Mouse (Mus musculus): ENCODE results near the gene Zcchc13. TPM values are rescaled to one million over a fixed set of nuclear protein-coding genes. Genes with fewer than 3 reads are reported as not detected.
A peak's percentile ranks its signal among the peaks of the same experiment; 100 is the strongest.
"Not testable (repeated sequence)": the region's sequence is repeated elsewhere in the genome, so short reads cannot be mapped to it uniquely, and the experiment has no call there.

The Zcchc13 gene
- total RNA-seq, 2 experiments from 2014 or later: not detected

DNA sequence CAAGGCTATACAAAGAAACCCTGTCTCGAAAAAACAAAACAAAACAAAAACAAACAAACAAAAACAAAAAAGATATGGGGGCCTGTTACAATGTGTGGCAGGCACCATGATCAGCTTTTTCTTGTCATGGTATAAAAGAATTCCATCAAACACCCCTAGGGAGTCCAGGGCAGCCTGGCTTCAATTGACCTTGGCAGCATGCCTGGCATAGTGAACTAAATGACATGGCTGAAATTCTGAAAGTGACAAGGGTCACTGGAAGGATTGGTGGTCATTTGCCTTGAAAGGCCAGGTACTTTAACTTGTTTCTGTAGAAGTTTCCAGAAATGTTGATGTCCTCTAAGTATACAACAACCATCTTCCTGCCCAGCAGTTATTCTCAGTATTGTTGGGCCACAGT, 13.9 kb downstream of the Zcchc13 start:
- peak; percentile 23 for DNase-seq

DNA sequence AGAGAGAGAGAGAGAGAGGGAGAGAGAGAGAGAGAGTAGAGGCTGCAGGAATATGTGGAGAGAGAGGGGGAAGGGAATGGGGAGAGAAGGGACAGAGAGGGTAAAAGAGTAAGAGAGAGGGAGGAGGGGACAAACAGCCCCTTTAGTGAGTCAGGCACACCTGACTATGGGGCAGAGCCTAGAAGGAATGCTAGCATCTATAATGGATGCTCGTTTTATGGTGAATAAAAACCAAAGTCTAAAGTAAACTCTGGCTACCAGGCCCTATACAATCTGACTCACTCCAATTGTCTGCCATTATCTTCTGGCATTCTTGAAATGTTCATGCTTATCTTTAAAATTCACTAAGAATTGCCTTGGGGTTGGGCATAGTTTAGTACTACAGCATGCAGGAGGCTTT, 21.7 kb downstream of the Zcchc13 start:
- DNase-seq: no peak

DNA sequence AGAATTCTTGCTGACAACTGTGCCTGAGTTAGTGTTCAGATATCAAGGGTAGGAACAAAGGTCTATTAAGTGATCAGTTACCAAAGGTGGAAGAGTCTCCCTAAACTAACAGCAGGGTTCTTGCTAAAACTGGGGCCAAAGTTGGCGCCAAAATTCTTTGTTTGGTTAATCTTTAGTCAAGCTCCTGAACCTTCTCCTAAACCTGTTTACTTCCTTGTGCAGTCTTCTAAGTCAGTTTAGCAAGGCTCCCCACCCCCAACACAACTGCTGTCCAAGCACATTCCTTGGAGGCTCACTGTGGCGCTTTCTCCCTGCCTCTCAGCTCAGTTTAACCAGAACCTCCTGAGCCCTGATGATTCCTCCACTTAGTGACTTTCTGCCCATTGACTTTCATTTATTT, 22.6 kb downstream of the Zcchc13 start:
- DNase-seq: peak; percentile 19

DNA sequence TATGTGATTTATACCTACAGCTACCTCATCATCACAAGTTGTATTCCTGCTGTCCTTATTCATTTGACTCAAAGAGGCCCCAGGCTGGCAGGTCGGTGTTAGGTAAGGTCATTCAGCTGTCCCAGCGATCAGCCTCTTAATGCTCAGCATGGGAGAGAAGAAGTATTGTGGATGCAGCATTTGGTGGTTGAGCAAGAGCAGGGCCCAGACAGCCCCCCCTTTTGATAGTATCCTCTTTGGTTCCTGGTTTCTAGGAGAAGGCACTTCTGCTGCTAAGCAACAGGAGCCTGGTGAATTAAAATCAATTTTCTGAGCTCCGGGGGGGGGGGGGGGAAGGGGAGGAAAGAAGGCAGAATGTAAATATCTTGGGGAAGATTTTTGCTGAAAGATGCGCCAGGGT, 28.6 kb downstream of the Zcchc13 start:
- DNase-seq: no peak

DNA sequence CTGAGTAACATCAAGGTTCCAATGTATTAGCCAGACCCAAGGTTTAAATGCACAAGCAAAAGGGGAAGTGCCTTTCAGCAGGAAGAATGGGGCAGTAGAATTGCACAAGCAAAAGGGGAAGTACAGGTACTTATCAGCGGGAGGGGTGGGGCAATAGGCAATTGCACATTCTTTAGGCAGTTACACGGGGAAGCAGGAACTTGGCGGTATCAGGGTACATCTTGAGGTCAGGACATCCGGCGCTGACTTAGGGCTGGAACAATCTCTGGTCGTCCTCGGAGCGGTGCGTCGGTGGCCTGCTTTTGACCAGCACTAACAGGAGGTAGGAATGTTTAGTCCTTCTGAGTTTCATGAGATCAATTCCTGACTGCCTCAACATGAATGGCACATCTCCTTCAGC, 34.1 kb downstream of the Zcchc13 start:
- DNase-seq: not testable (repeated sequence)

DNA sequence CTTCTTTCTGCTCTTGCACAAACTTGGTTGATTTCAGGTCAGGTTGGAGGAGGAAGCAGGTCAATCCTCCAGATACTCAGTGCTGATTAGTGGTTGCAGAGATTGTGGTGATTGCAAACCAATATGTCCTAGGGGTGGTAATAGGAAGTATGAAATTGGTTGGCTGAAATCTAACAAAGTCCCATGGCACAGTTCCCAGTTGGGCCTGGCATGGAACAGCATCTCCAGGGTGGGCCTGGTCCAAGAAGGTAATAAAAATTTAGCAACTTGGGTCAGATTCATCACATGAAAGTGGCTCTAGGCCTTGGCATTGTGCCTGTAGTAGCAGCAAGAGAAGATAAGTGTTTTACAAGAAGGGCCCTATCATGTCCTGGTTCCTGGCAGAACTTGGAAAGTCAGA, 39.9 kb downstream of the Zcchc13 start:
- DNase-seq: peak; percentile 26

DNA sequence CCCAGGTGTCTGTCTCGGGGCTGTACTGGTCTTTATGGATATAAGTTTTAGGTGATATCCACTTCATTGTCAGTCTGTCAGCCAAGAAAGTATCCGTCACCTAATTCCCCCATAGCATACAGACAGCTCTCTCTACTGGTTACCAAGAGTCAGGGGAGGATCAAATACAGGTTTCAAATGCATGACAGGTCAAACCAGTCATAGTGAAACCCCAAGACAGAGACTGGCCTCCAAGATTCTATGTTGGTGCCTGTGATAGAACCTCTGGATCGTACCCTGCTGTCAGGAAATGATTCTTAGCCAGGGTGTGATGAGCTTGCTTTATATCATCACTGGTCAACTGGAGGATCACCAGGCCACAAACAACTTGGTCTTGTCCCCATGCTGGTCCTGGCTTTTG, 43.4 kb downstream of the Zcchc13 start:
- DNase-seq: no peak

DNA sequence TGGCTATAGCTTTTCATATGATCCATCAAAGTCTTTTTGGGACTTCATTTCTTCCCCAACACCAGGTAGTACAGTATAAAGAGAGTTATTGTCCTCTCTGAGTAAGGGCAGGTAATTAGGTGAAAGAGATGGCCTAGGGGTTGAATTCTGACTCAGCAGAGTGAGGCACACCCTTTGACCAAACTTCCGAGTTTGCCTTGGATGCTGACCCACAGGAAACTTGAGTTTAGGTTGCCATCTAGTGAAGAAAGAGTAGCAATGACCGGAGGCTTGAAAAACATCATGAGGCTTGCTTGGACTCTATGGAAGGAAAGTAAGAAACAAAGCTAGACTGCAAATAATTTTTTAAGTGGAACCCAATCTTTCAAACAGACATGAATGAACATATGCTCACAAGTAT, 44.3 kb downstream of the Zcchc13 start:
- no peak for DNase-seq

Other genes starting within 250 kb of the Zcchc13 start
- under 1 TPM in 1 of 2 experiments, not detected in 1; 0.64 TPM for gene Tsx, start 216.1 kb upstream of the Zcchc13 start, total RNA-seq (2021)
- not detected for gene Gm26992, start 208.6 kb upstream of the Zcchc13 start, total RNA-seq (2021)
- 10 to 100 TPM; 41.8 to 56.6 TPM for gene Slc16a2, start 191.4 kb downstream of the Zcchc13 start, total RNA-seq (2021)

Data from adrenal gland, postnatal 10 days (tissue).